Mouse (Mus musculus): Measurements from ENCODE around the gene Prr7. TPM values are rescaled to one million over a fixed set of nuclear protein-coding genes. Genes with fewer than 3 reads are reported as not detected.
A peak's percentile ranks its signal among the peaks of the same experiment; 100 is the strongest.

Gene Prr7
- total RNA-seq, 2 experiments from 2014 or later, result 75.6 to 79.2 TPM

GRCm38 (mm10) chr13:55504390-55504789 lies 40.3 kb downstream of the Prr7 start:
- no peak for DNase-seq (ENCODE audit: low spot score in 2 of 2)

GRCm38 (mm10) chr13:55505810-55506209 lies 41.7 kb downstream of the Prr7 start:
- DNase-seq (ENCODE audit: low spot score in 2 of 2), result no peak

- DNase-seq (ENCODE audit: low spot score in 2 of 2), result no peak
Observed at GRCm38 (mm10) chr13:55506697-55507096, 42.6 kb downstream of the Prr7 start.

- DNase-seq (ENCODE audit: low spot score in 2 of 2), result no peak
Observed at GRCm38 (mm10) chr13:55507877-55508276, 43.8 kb downstream of the Prr7 start.

GRCm38 (mm10) chr13:55508531-55508930 lies 44.5 kb downstream of the Prr7 start:
- DNase-seq (ENCODE audit: low spot score in 2 of 2), result no peak

GRCm38 (mm10) chr13:55510332-55510667 lies 46.2 kb downstream of the Prr7 start:
- no peak for DNase-seq (ENCODE audit: low spot score in 2 of 2)

GRCm38 (mm10) chr13:55510668-55511491 lies 46.8 kb downstream of the Prr7 start:
- DNase-seq (ENCODE audit: low spot score in 2 of 2), result no peak

GRCm38 (mm10) chr13:55511492-55511861 lies 47.4 kb downstream of the Prr7 start:
- DNase-seq (ENCODE audit: low spot score in 2 of 2), result no peak

GRCm38 (mm10) chr13:55512379-55513031 lies 48.4 kb downstream of the Prr7 start:
- DNase-seq (ENCODE audit: low spot score in 2 of 2), result no peak

- DNase-seq (ENCODE audit: low spot score in 2 of 2), result peak; percentile 79 to 85
Observed at GRCm38 (mm10) chr13:55513111-55513748, 49.2 kb downstream of the Prr7 start, which contains the start of gene Pdlim7. Gene Pdlim7 (minus strand): TSS chr13:55513676.

- no peak for DNase-seq (ENCODE audit: low spot score in 2 of 2)
Observed at GRCm38 (mm10) chr13:55513828-55514227, 49.8 kb downstream of the Prr7 start.

GRCm38 (mm10) chr13:55516955-55517354 lies 52.9 kb downstream of the Prr7 start:
- peak; percentile 78 to 95 for DNase-seq (ENCODE audit: low spot score in 2 of 2)

- DNase-seq (ENCODE audit: low spot score in 2 of 2), result no peak
Observed at GRCm38 (mm10) chr13:55519606-55520005, 55.5 kb downstream of the Prr7 start.

GRCm38 (mm10) chr13:55522730-55523129 lies 58.7 kb downstream of the Prr7 start:
- no peak for DNase-seq (ENCODE audit: low spot score in 2 of 2)

Small RNAs within 50 kb of the gene (microRNA-seq; reads per million reads assigned to microRNA genes)
- 3.1 to 6.2 reads per million in 2 experiments for gene Mir6943
- 30.6 to 31.3 reads per million in 2 experiments for gene Mir6944
- gene Mir6945, result 7.4 to 10.3 reads per million in 2 experiments

Other genes with a start within 250 kb of the Prr7 start
- gene Prelid1, start 143.8 kb upstream of the Prr7 start, total RNA-seq (2021), result 100 to 1,000 TPM; 147 to 149 TPM
- gene Rab24, start 142.3 kb upstream of the Prr7 start, total RNA-seq (2021), result 10 to 100 TPM; 79.1 to 82.6 TPM
- 1 to 10 TPM in 1 of 2 experiments, under 1 TPM in 1; 0.79 to 1.2 TPM for gene Mxd3, start 134.4 kb upstream of the Prr7 start, total RNA-seq (2021)
- gene Lman2, start 101.5 kb upstream of the Prr7 start, total RNA-seq (2021), result 10 to 100 TPM; 65.9 to 66.8 TPM
- gene Rgs14, start 94.5 kb upstream of the Prr7 start, total RNA-seq (2021), result 100 to 1,000 TPM; 103 to 112 TPM
- not detected for gene Slc34a1, start 66.1 kb upstream of the Prr7 start, total RNA-seq (2021)
- gene Pfn3, start 49.0 kb upstream of the Prr7 start, total RNA-seq (2021), result under 1 TPM in 1 of 2 experiments, not detected in 1; 0.68 TPM
- under 1 TPM; 0.32 to 0.36 TPM for gene F12, start 37.5 kb upstream of the Prr7 start, total RNA-seq (2021)
- 10 to 100 TPM; 60.3 to 63.2 TPM for gene Grk6, start 19.2 kb upstream of the Prr7 start, total RNA-seq (2021)
- gene Dbn1, start 23.8 kb downstream of the Prr7 start, total RNA-seq (2021), result 100 to 1,000 TPM; 359 to 362 TPM
- 10 to 100 TPM; 93.2 to 99.5 TPM for gene Pdlim7, start 49.4 kb downstream of the Prr7 start, total RNA-seq (2021)
- 10 to 100 TPM; 14.5 to 16.4 TPM for gene Dok3, start 65.0 kb downstream of the Prr7 start, total RNA-seq (2021)
- gene Ddx41, start 72.4 kb downstream of the Prr7 start, total RNA-seq (2021), result 10 to 100 TPM; 56.0 to 56.2 TPM
- gene Fam193b, start 106.9 kb downstream of the Prr7 start, total RNA-seq (2021), result 10 to 100 TPM; 77.6 to 79.0 TPM
- 100 to 1,000 TPM; 134 to 146 TPM for gene Tmed9, start 109.5 kb downstream of the Prr7 start, total RNA-seq (2021)
- gene B4galt7, start 135.6 kb downstream of the Prr7 start, total RNA-seq (2021), result 10 to 100 TPM; 25.9 to 26.7 TPM
- gene Caml, start 158.7 kb downstream of the Prr7 start, total RNA-seq (2021), result 10 to 100 TPM; 43.3 to 47.6 TPM
- gene Ddx46, start 170.8 kb downstream of the Prr7 start, total RNA-seq (2021), result 10 to 100 TPM; 38.4 to 44.6 TPM
- gene B230219D22Rik, start 228.9 kb downstream of the Prr7 start, total RNA-seq (2021), result 10 to 100 TPM; 71.1 to 73.9 TPM